Mouse (Mus musculus) midbrain, embryonic 15.5 days (tissue): ENCODE data around the gene Srsf1. TPM values are rescaled to one million over a fixed set of nuclear protein-coding genes. Genes with fewer than 3 reads are reported as not detected.
A peak's percentile ranks its signal among the peaks of the same experiment; 100 is the strongest.
"Not testable (repeated sequence)": the region's sequence is repeated elsewhere in the genome, so short reads cannot be mapped to it uniquely, and the experiment has no call there.

Experiments used
- ATAC-seq: fragments of 200-750 bp; cut with Nextera tagmentation; replicated peaks from 2 replicates; pipeline ENCODE4 v1.8.0; 2017; ENCODE audit warnings: moderate TSS enrichment
- H3K27ac ChIP-seq: fragments of 300-500 bp; sonication (generic); 2 replicates; pipeline ENCODE4 v1.5.1; 2015; ENCODE audit warnings: mild to moderate bottlenecking, inconsistent platforms
- H3K27me3 ChIP-seq: fragments of 300-500 bp; sonication (generic); replicated peaks from 2 replicates; pipeline ENCODE4 v1.6.1; 2015; ENCODE audit warnings: inconsistent platforms
- H3K36me3 ChIP-seq: fragments of 300-500 bp; sonication (generic); replicated peaks from 2 replicates; pipeline ENCODE4 v1.6.1; 2015; ENCODE audit warnings: inconsistent platforms
- H3K4me1 ChIP-seq: fragments of 300-500 bp; sonication (generic); 2 replicates; pipeline ENCODE4 v1.6.1; 2015; ENCODE audit warnings: inconsistent platforms
- H3K4me2 ChIP-seq: fragments of 300-500 bp; sonication (generic); 2 replicates; pipeline ENCODE4 v1.6.1; 2015; ENCODE audit warnings: inconsistent platforms, mild to moderate bottlenecking, moderate library complexity
- H3K4me3 ChIP-seq: fragments of 300-500 bp; sonication (generic); 2 replicates; pipeline ENCODE4 v1.5.1; 2015; ENCODE audit warnings: mild to moderate bottlenecking, inconsistent platforms
- H3K9ac ChIP-seq: fragments of 300-500 bp; sonication (generic); 2 replicates; pipeline ENCODE4 v1.6.1; 2015; ENCODE audit warnings: mild to moderate bottlenecking, inconsistent platforms
- H3K9me3 ChIP-seq: fragments of 300-500 bp; sonication (generic); 2 replicates; pipeline ENCODE4 v1.6.1; 2016; ENCODE audit warnings: inconsistent platforms
- WGBS: fragments of 180-500 bp; shearing (Covaris S2); methylation state at CpG from one replicate; pipeline ENCODE4 v1.1.7; 2015; ENCODE audit warnings: mixed read lengths; 5-methylcytosine and 5-hydroxymethylcytosine counted together
- polyA plus RNA-seq: library from polyadenylated mRNA; unstranded; fragments of >200 nt; fragmentation: Nextera tagmentation; extraction: Ambion mirVana; gene quantifications from 2 replicates; pipeline ENCODE4 v1.2.1, GENCODE M21; 2015

Srsf1 gene
- polyA plus RNA-seq, 1 experiment from 2014 or later = 241 TPM

- peaks cover 10% of the 10 kb centered on the region; the same call in 1 of the 2 replicates for H3K4me1 ChIP-seq
- no peak overlapping the region for H3K4me2 ChIP-seq
- 93% methylated on average over 2 of the region's 2 CpGs for WGBS
- no peak overlapping the region for H3K27ac ChIP-seq
- no peak overlapping the region for H3K4me3 ChIP-seq
- no peaks in the 10 kb centered on the region for H3K27me3 ChIP-seq
- H3K36me3 ChIP-seq = no peaks in the 10 kb centered on the region
- no peaks in the 10 kb centered on the region for H3K9me3 ChIP-seq
- H3K9ac ChIP-seq = no peak overlapping the region
- ATAC-seq = no peak
Measured at GRCm38 (mm10) chr11:88023933-88024332, 23.2 kb upstream of the Srsf1 start.

- Histone ChIP-seq H3K9me3 (no peaks in the 10 kb centered on the region), H3K4me2 (no peak overlapping the region), H3K27me3 (no peaks in the 10 kb centered on the region), H3K4me3 (no peak overlapping the region), H3K4me1 (peaks cover 10% of the 10 kb centered on the region; the same call in 1 of the 2 replicates), H3K27ac (no peak overlapping the region), H3K36me3 (no peaks in the 10 kb centered on the region), H3K9ac (no peak overlapping the region)
- 47% methylated on average over 9 of the region's 9 CpGs for WGBS
- ATAC-seq = no peak
Measured at GRCm38 (mm10) chr11:88027391-88028035, 19.7 kb upstream of the Srsf1 start.

DNA sequence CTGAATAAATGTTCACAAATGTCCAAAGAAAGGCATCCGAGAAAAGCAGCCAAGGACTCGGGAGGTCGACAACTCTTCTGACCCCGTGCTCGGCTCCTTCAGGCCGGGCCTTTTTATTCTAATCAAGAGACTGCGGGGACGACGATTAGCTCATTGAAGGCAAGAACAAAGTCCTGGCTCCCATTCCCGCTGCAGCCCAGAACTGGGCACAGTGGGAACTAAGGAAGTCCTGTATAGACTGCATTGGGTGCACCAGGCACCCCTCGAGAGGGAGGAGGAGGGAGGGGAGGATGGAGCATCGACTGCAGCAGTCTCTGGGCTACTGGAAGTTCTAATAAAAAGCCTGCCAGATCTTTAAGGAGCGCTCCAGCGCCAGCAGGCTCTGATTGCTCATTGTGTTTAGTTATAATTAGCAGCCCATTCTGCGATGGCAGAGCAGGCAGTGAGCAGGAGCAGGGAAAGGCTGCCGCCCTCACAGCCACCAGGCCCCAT, 18.9 kb upstream of the Srsf1 start:
- Histone ChIP-seq H3K27ac (no peak overlapping the region), H3K4me1 (peaks cover 10% of the 10 kb centered on the region; the same call in 1 of the 2 replicates), H3K4me2 (no peak overlapping the region), H3K27me3 (no peaks in the 10 kb centered on the region), H3K4me3 (no peak overlapping the region), H3K36me3 (no peaks in the 10 kb centered on the region), H3K9me3 (no peaks in the 10 kb centered on the region), H3K9ac (no peak overlapping the region)
- 7% methylated on average over 16 of the region's 16 CpGs for WGBS
- 0 out of 2 replicates have a peak, but pooled peaks have one; percentile 30 for ATAC-seq

GRCm38 (mm10) chr11:88030219-88030618, 17.0 kb upstream of the Srsf1 start:
- Histone ChIP-seq H3K9me3 (no peaks in the 10 kb centered on the region), H3K27ac (no peak overlapping the region), H3K36me3 (no peaks in the 10 kb centered on the region), H3K4me3 (no peak overlapping the region), H3K9ac (no peak overlapping the region), H3K4me1 (peaks cover 10% of the 10 kb centered on the region; the same call in 1 of the 2 replicates), H3K27me3 (no peaks in the 10 kb centered on the region), H3K4me2 (no peak overlapping the region)
- no peak for ATAC-seq
- 92% methylated on average over 7 of the region's 7 CpGs for WGBS

- H3K4me2 ChIP-seq = no peak overlapping the region
- peaks cover 10% of the 10 kb centered on the region; the same call in 1 of the 2 replicates for H3K4me1 ChIP-seq
- no peak overlapping the region for H3K4me3 ChIP-seq
- no peak overlapping the region for H3K27ac ChIP-seq
- H3K9me3 ChIP-seq = no peaks in the 10 kb centered on the region
- 90% methylated on average over 2 of the region's 2 CpGs for WGBS
- ATAC-seq = no peak
- no peak overlapping the region for H3K9ac ChIP-seq
- H3K36me3 ChIP-seq = no peaks in the 10 kb centered on the region
- no peaks in the 10 kb centered on the region for H3K27me3 ChIP-seq
Measured at GRCm38 (mm10) chr11:88030836-88031235, 16.3 kb upstream of the Srsf1 start.

DNA sequence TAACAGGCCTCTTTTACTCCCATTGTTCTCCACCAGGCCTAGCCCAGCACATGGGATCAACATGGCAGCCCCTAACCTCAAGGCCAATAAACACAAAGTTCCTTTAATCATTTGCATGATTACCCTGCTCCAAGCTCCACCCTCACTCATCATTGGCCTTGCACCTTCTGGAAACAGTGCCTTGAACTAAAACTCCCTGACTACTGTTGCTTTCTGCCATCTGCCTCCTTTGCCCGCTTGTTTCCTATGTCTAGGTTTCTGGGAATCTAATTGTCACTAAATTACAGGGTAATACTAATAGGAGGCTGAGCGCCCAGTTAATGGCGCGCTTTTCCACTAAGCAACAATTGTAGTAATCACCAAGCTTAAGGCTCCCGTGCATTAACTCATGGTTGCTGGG, 15.4 kb upstream of the Srsf1 start:
- Histone ChIP-seq H3K4me2 (no peak overlapping the region), H3K4me1 (peaks cover 10% of the 10 kb centered on the region; the same call in 1 of the 2 replicates), H3K9me3 (no peaks in the 10 kb centered on the region), H3K27me3 (no peaks in the 10 kb centered on the region), H3K4me3 (no peak overlapping the region), H3K27ac (no peak overlapping the region), H3K9ac (no peak overlapping the region), H3K36me3 (no peaks in the 10 kb centered on the region)
- ATAC-seq = no peak
- WGBS = 89% methylated on average over 5 of the region's 5 CpGs

DNA sequence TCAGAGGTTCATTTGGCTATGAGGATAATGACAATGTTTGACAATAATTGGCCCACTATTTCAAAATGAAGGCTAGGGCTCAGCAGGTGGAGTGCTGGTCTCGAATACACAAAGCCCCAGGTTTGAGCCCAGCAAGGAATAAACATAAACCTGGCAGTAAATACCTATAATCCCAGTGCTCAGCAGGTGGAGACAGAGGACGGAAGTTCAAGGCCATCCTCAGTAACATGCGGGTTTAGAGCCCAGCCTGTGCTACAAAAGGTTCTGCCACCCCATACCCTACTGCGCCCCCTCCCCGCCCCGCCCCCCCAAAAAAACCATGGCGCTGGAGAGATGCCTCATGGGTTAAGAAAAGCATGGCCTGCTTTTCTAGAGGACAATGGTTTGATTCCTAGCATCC, 11.2 kb upstream of the Srsf1 start:
- H3K4me1 ChIP-seq = no peaks in the 10 kb centered on the region
- no peak overlapping the region for H3K27ac ChIP-seq
- no peak overlapping the region for H3K9ac ChIP-seq
- no peak overlapping the region for H3K4me2 ChIP-seq
- no peaks in the 10 kb centered on the region for H3K36me3 ChIP-seq
- ATAC-seq = no peak
- H3K4me3 ChIP-seq = no peak overlapping the region
- H3K9me3 ChIP-seq = no peaks in the 10 kb centered on the region
- WGBS = 65% methylated on average over 7 of the region's 7 CpGs
- no peaks in the 10 kb centered on the region for H3K27me3 ChIP-seq

GRCm38 (mm10) chr11:88036761-88037251, 10.4 kb upstream of the Srsf1 start:
- Histone ChIP-seq H3K4me3 (no peak overlapping the region), H3K4me2 (no peak overlapping the region), H3K9me3 (no peaks in the 10 kb centered on the region), H3K36me3 (no peaks in the 10 kb centered on the region), H3K27ac (no peak overlapping the region), H3K9ac (no peak overlapping the region), H3K27me3 (no peaks in the 10 kb centered on the region), H3K4me1 (no peaks in the 10 kb centered on the region)
- WGBS = 81% methylated on average over 10 of the region's 10 CpGs
- no peak for ATAC-seq

DNA sequence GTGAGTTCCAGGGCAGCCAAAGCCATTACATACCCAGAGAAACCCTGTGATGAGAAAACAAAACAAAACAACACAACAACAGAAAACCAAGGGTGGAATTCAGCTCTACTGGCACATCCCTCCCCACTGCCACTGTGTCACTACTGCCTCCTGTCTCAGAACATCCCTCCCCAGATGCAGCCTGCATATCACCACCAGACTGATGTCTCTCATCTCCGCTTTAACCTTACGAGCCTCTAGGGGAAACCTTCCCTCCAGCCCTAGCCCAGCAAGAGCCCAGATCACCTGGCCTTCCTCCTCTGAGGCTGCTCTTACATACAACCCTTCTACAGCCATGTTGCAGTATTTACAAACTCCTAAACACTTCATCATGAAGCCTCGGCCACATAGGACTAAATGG, 9.8 kb upstream of the Srsf1 start:
- no peak overlapping the region for H3K4me2 ChIP-seq
- no peak overlapping the region for H3K9ac ChIP-seq
- H3K9me3 ChIP-seq = no peaks in the 10 kb centered on the region
- ATAC-seq = no peak
- H3K27me3 ChIP-seq = no peaks in the 10 kb centered on the region
- H3K36me3 ChIP-seq = no peaks in the 10 kb centered on the region
- WGBS = 81% methylated on average over 3 of the region's 3 CpGs
- H3K4me3 ChIP-seq = no peak overlapping the region
- H3K27ac ChIP-seq = no peak overlapping the region
- H3K4me1 ChIP-seq = no peaks in the 10 kb centered on the region

DNA sequence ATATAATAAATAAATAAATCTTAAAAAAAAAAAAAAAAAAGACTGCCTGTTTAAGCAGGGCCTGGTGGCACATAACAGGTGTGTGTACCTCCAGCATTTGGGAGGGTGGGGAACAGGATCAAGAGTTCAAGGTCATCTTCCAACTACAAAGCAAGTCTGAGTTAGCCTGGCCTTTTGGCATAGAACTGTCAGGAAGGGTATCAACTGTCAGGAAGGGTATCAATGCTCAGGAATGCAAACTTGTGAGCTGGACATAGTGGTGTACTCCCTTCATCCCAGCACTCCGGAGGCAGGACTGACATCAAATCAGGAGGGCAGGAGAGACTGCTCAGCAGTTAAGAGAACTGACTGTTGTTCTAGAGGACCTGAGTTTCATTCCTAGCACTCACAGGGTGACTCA, 8.1 kb upstream of the Srsf1 start:
- Histone ChIP-seq H3K4me3 (no peak overlapping the region), H3K36me3 (no peaks in the 10 kb centered on the region), H3K27me3 (no peaks in the 10 kb centered on the region), H3K4me2 (no peak overlapping the region), H3K9me3 (no peaks in the 10 kb centered on the region), H3K27ac (no peak overlapping the region), H3K4me1 (no peaks in the 10 kb centered on the region), H3K9ac (no peak overlapping the region)
- WGBS = 93% methylated on average over 1 of the region's 1 CpGs
- ATAC-seq = no peak

DNA sequence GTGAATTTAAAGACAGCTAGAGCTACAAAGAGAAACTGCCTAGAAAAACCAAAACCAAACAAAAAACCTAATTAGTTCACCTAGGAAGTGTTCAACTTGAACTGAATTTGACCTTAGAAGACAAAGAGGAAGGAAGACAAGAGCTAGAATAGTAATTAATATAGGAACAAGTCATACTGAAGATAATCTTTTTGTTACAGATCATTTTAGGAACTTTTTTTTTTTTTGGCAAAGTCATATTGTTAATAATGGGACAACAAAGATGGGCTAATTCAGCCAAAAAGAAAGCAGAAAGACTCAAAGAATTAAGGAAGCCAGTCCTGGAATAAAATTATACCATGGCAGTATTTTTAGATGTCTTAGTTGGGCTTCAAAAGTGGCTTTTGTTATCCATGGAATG, 2.9 kb upstream of the Srsf1 start:
- no peaks in the 10 kb centered on the region for H3K9me3 ChIP-seq
- no peak overlapping the region for H3K27ac ChIP-seq
- H3K9ac ChIP-seq = no peak overlapping the region
- no peak for ATAC-seq
- peaks cover 18% of the 10 kb centered on the region for H3K4me1 ChIP-seq
- no peaks in the 10 kb centered on the region for H3K27me3 ChIP-seq
- H3K4me2 ChIP-seq = no peak overlapping the region
- H3K36me3 ChIP-seq = no peaks in the 10 kb centered on the region
- H3K4me3 ChIP-seq = no peak overlapping the region

DNA sequence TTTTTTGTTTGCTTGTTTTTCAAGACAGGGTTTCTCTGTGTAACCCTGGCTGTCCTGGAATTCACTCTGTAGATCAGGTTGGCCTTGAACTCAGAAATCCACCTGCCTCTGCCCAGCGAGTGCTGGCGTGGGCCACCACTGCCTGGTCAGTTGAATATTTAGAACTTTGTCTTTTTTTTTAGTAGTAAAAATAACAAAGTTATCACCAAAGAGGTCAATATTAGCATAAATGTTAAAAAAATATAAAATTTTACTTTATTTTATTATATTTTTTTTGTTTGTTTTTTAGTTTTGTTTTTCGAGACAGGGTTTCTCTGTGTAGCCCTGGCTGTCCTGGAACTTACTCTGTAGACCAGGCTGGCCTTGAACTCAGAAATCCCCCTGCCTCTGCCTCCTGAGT, 2.0 kb upstream of the Srsf1 start:
- peaks cover 26% of the 10 kb centered on the region for H3K4me1 ChIP-seq
- not testable (repeated sequence) for ATAC-seq, H3K9me3 ChIP-seq, H3K27ac ChIP-seq, H3K4me2 ChIP-seq, H3K4me3 ChIP-seq, H3K36me3 ChIP-seq, H3K27me3 ChIP-seq, H3K9ac ChIP-seq
- 97% methylated on average over 3 of the region's 3 CpGs for WGBS

- peak overlapping the region; percentile 59 for H3K4me2 ChIP-seq
- no peak overlapping the region for H3K9ac ChIP-seq
- no peak overlapping the region for H3K27ac ChIP-seq
- 0 out of 2 replicates have a peak, but pooled peaks cover 3% of the 10 kb centered on the region for H3K36me3 ChIP-seq
- ATAC-seq = no peak
- WGBS = 87% methylated on average over 4 of the region's 4 CpGs
- peaks cover 30% of the 10 kb centered on the region for H3K4me1 ChIP-seq
- no peaks in the 10 kb centered on the region for H3K27me3 ChIP-seq
- H3K9me3 ChIP-seq = no peaks in the 10 kb centered on the region
- no peak overlapping the region for H3K4me3 ChIP-seq
Measured at GRCm38 (mm10) chr11:88045878-88046277, 1.3 kb upstream of the Srsf1 start.
